Mouse (Mus musculus) heart, adult 11 months (tissue): ENCODE data around the gene Max.

ENCODE experiments used
- DNase-seq: peaks from one replicate; pipeline ENCODE4 v3.0.0; 2022

The Max gene

GRCm38 (mm10) chr12:76918855-76919254 is 43.1 kb downstream of the Max start:
- DNase-seq = no peak

- DNase-seq = no peak
Observed at GRCm38 (mm10) chr12:76918113-76918512, 43.9 kb downstream of the Max start.

GRCm38 (mm10) chr12:76916163-76916562 is 45.8 kb downstream of the Max start:
- DNase-seq = no peak

- peak; percentile 94 for DNase-seq
Observed at GRCm38 (mm10) chr12:76912193-76912592, 49.8 kb downstream of the Max start.

- no peak for DNase-seq
Observed at GRCm38 (mm10) chr12:76911171-76911726, 50.8 kb downstream of the Max start.

- no peak for DNase-seq
Observed at GRCm38 (mm10) chr12:76910258-76910940, 51.6 kb downstream of the Max start.

GRCm38 (mm10) chr12:76909218-76909617 is 52.8 kb downstream of the Max start:
- no peak for DNase-seq

GRCm38 (mm10) chr12:76906278-76906677 is 55.7 kb downstream of the Max start:
- DNase-seq = no peak

GRCm38 (mm10) chr12:76901508-76902294 is 60.3 kb downstream of the Max start:
- DNase-seq = no peak

GRCm38 (mm10) chr12:76899261-76899975 is 62.6 kb downstream of the Max start:
- DNase-seq = no peak

- DNase-seq = no peak
Observed at GRCm38 (mm10) chr12:76898141-76898540, 63.9 kb downstream of the Max start.

- no peak for DNase-seq
Observed at GRCm38 (mm10) chr12:76897006-76897405, 65.0 kb downstream of the Max start.

GRCm38 (mm10) chr12:76896566-76896965 is 65.4 kb downstream of the Max start:
- DNase-seq = no peak

GRCm38 (mm10) chr12:76895777-76896176 is 66.2 kb downstream of the Max start:
- no peak for DNase-seq

GRCm38 (mm10) chr12:76894792-76895559 is 67.0 kb downstream of the Max start:
- no peak for DNase-seq

- no peak for DNase-seq
Observed at GRCm38 (mm10) chr12:76892910-76893695, 68.9 kb downstream of the Max start.

- DNase-seq = no peak
Observed at GRCm38 (mm10) chr12:76891160-76891559, 70.8 kb downstream of the Max start.

- no peak for DNase-seq
Observed at GRCm38 (mm10) chr12:76889404-76890184, 72.4 kb downstream of the Max start.

GRCm38 (mm10) chr12:76887941-76888340 is 74.1 kb downstream of the Max start:
- DNase-seq = no peak
